ENCODE assay signal across 8 mouse cellular contexts in the genomic region with DNA sequence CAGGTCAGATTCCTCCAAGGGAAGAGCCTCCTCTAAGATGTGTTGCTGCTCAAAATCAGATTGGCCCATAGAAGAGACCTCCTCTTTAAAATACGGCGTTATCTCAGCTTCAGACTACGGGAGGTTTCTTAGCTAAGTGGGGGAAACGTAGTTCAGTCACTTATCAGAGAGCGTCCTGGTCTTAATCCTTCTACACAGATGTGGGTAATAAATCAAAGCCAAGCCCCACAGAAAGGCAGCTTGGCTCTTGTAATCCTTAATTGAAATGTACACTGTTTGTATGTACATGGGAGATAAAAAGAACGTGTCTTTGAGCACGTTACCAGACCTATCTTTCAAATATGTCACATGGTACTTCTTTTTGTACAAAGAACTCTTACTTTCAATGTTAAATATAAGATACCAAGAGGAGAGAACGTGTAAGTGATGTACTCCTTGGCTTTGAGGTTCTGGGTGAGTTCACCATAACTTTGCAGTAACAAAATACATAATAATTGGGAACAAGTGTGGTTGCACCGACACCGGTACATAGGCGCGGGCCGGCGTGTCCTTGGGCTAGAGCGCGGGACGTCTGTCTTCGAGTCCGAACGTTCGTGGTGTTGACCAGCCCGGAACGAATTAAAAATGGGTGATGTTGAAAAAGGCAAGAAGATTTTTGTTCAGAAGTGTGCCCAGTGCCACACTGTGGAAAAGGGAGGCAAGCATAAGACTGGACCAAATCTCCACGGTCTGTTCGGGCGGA. TPM values are rescaled to one million over a fixed set of nuclear protein-coding genes. Genes with fewer than 3 reads are reported as not detected.
DNase-seq lines count a peak whose midpoint lies in the region; ATAC-seq and TF ChIP-seq lines count a peak whose summit lies in the region.
"Not testable (repeated sequence)": the region's sequence is repeated elsewhere in the genome, so short reads cannot be mapped to it uniquely, and the experiment has no call there.

Gene Gm10053, plus strand, starts transcription at position 558 of the 742 bp plus-strand sequence.

- intact Hi-C loops in left cerebral cortex, postnatal 36 days (cut with DNase I) = not testable (repeated sequence)

- not testable (repeated sequence) for H3K9me3 ChIP-seq in G1E (replicated peaks); heart, embryonic 16.5 days (replicated peaks; ENCODE audit: control insufficient read depth, low read length); intestine, postnatal 0 days (ENCODE audit: control insufficient read depth)

- not testable (repeated sequence) for H3K36me3 ChIP-seq in G1E (replicated peaks); heart, embryonic 16.5 days (ENCODE audit: control insufficient read depth, insufficient read depth); intestine, postnatal 0 days (ENCODE audit: control insufficient read depth, insufficient read depth); macrophage (ENCODE audit: inconsistent target)

- DNase-seq in G1E (ENCODE audit: low spot score); gastrocnemius, adult 18-20 months (ENCODE audit: low spot score); left cerebral cortex, postnatal 36 days (ENCODE audit: low spot score in 2 of 2): not testable (repeated sequence)

- not testable (repeated sequence) for H3K27me3 ChIP-seq in G1E (ENCODE audit: insufficient read depth, low read length); heart, embryonic 16.5 days (ENCODE audit: control insufficient read depth, insufficient read depth, low read length); intestine, postnatal 0 days (replicated peaks; ENCODE audit: control insufficient read depth, insufficient read depth, low read length)

- H3K27ac ChIP-seq in cortical plate, adult 2 months (ENCODE audit: insufficient read depth, low read length); heart, embryonic 16.5 days (ENCODE audit: low read length); intestine, postnatal 0 days (ENCODE audit: low read depth, low read length); macrophage; olfactory bulb, adult 2 months (ENCODE audit: insufficient read depth, low read depth, low read length): not testable (repeated sequence)

- not testable (repeated sequence) for ATAC-seq in G1E (ENCODE audit: extremely low read depth, insufficient number of reproducible peaks, low FRiP score, poor library complexity, severe bottlenecking); heart, embryonic 16.5 days (replicated peaks; ENCODE audit: extremely low read depth, insufficient read depth, low FRiP score); intestine, postnatal 0 days

- H3K4me2 ChIP-seq in heart, embryonic 16.5 days (ENCODE audit: low read depth, low read length); intestine, postnatal 0 days (replicated peaks; ENCODE audit: low read depth): not testable (repeated sequence)

- not testable (repeated sequence) for H3K4me3 ChIP-seq in G1E (ENCODE audit: low read depth, low read length); cortical plate, adult 2 months (ENCODE audit: insufficient read depth, low read length); heart, embryonic 16.5 days (ENCODE audit: low read length); intestine, postnatal 0 days (ENCODE audit: low read depth, low read length); macrophage (ENCODE audit: inconsistent target); olfactory bulb, adult 2 months (ENCODE audit: insufficient read depth, low read depth, low read length)

- not testable (repeated sequence) for H3K9ac ChIP-seq in heart, embryonic 16.5 days (ENCODE audit: low read length); intestine, postnatal 0 days (ENCODE audit: low read depth, low read length)

- H3K79me2 ChIP-seq in macrophage (ENCODE audit: inconsistent target) = not testable (repeated sequence)

- 74% methylated on average over 23 of the region's 26 CpGs for WGBS in heart, embryonic 16.5 days
- 60% methylated on average over 23 of the region's 26 CpGs for WGBS in intestine, postnatal 0 days
- 59% methylated on average over 16 of the region's 26 CpGs for WGBS in macrophage (ENCODE audit: missing documents)
- 93% methylated on average over 23 of the region's 26 CpGs for WGBS in olfactory bulb, adult 2 months

- TF ChIP-seq CTCF in G1E (IDR thresholded peaks at IDR 0.05; ENCODE audit: low read depth, low read length); cortical plate, adult 2 months (IDR thresholded peaks at IDR 0.05; ENCODE audit: extremely low read depth, insufficient read depth, low read length); intestine, postnatal 0 days (IDR thresholded peaks at IDR 0.05; ENCODE audit: low read depth); olfactory bulb, adult 2 months (IDR thresholded peaks at IDR 0.05; ENCODE audit: insufficient read depth, low read depth, low read length): not testable (repeated sequence)

- not testable (repeated sequence) for TF ChIP-seq POLR2A in cortical plate, adult 2 months (IDR thresholded peaks at IDR 0.05; ENCODE audit: extremely low read depth, insufficient read depth, low read length); olfactory bulb, adult 2 months (IDR thresholded peaks at IDR 0.05; ENCODE audit: insufficient read depth, low read depth, low read length)

- H3K4me1 ChIP-seq in G1E (ENCODE audit: insufficient read depth, low read depth, low read length); cortical plate, adult 2 months (ENCODE audit: control insufficient read depth, insufficient read depth, low read length); heart, embryonic 16.5 days (ENCODE audit: control insufficient read depth, insufficient read depth, low read length); intestine, postnatal 0 days (replicated peaks; ENCODE audit: control insufficient read depth, insufficient read depth, low read length); olfactory bulb, adult 2 months (ENCODE audit: control insufficient read depth, insufficient read depth, low read length): not testable (repeated sequence)

RNA-seq across cellular contexts. Expression of gene Gm10053, which starts in this region (rescaled TPM):
- total RNA-seq in G1E (2014; fragmentation: Nextera tagmentation) (67.5 and 91.0 TPM in 2 replicates), G1E (2017) (118 and 156 TPM in 2 replicates)
- polyA plus RNA-seq in G1E (2012) (0.11 TPM in 1 of 2 replicates, not detected in the other), macrophage (2018) (55.1 to 158 TPM (median 76.7 TPM) in 3 replicates)
- polyA plus RNA-seq in cortical plate, adult 2 months (2012; rRNA removed) = 110 and 111 TPM in 2 replicates
- total RNA-seq in gastrocnemius, adult 18-20 months (2021) = 100 to 1,000 TPM; 441 to 524 TPM
- 825 and 837 TPM in 2 replicates for polyA plus RNA-seq in heart, embryonic 16.5 days (2015; fragmentation: Nextera tagmentation; extraction: Ambion mirVana)
- polyA plus RNA-seq in intestine, postnatal 0 days (2015; fragmentation: Nextera tagmentation; extraction: Ambion mirVana) = 473 and 580 TPM in 2 replicates
- total RNA-seq in left cerebral cortex, postnatal 36 days (2021) = 100 to 1,000 TPM; 197 to 206 TPM
- total RNA-seq in macrophage (2018; cell fraction: chromatin; rRNA removed) = 1 to 10 TPM in 10 of 26 experiments, not detected in 16; 1.3 to 9.1 (median 6.0) TPM
- total RNA-seq in macrophage (2018; cell fraction: cytosol; rRNA removed) = 100 to 1,000 TPM in 13 of 26 experiments, 10 to 100 TPM in 13; 39.7 to 176 (median 85.1) TPM
- total RNA-seq in macrophage (2018; cell fraction: nucleus; rRNA removed) = 10 to 100 TPM in 18 of 26 experiments, 1 to 10 TPM in 8; 2.8 to 55.5 (median 16.0) TPM
- polyA plus RNA-seq in olfactory bulb, adult 2 months (2012; ENCODE audit: insufficient read depth, insufficient read length, low replicate concordance, missing spikeins) = not detected in 2 replicates

Comparison
In these comparisons a context has a peak if more than half of its experiments do, and no peak if none do; other contexts are left out.
1. RNA of gene Gm10053 (polyA plus RNA-seq): 825 to 837 TPM in heart, embryonic 16.5 days, 473 to 580 TPM in intestine, postnatal 0 days, not detected in olfactory bulb, adult 2 months, 110 to 111 TPM in cortical plate, adult 2 months and 55.1 to 158 TPM in macrophage; 0.11 TPM in G1E; every median in the first group is over 10 times any median in the second.